14 mouse cellular contexts compared by ENCODE assay signal in the genomic region with DNA sequence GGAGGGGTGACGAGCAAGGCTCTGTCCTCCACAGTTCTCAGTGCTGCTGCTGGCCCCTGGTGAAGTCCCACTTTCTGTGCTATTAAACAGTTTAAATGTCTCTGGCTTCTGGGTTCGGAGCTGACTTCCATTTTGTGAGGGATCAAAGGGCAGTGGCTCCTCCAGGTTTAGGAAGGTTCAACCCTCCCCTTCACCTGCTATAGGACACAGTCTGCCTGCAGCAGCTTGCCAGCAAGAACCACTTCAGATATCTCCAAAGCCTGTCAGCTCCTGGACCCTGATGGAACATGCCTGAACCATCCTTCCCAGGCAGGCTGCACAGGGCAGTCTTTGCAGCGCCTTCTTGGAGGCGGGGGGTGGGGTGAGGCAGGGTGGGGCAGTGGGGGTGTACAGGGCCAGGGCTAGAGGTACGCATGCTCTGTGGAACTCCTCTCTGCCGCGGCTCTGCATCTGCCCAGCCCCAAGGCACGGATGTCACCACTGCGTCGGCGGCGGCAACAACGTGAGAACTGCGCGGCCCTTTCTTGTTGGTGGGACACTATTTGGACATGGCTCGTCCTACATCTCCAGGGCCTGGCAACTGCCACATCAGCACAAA.
DNase-seq lines count a peak whose midpoint lies in the region; ATAC-seq and TF ChIP-seq lines count a peak whose summit lies in the region.
"Had no signal": no experiment of that assay in that cellular context is flagged by ENCODE, and none has a peak within 500 bp of the region (broad histone marks: within the 10 kb centered on the region; RNA-seq: fewer than 3 reads in every experiment).

No protein-coding gene starts in this region.

- H3K9me3 ChIP-seq in midbrain, embryonic 14.5 days (ENCODE audit: control insufficient read depth, low read length), result no peaks in the 10 kb centered on the region
- H3K9me3 ChIP-seq in midbrain, embryonic 15.5 days, result no peaks in the 10 kb centered on the region
- no peaks in the 10 kb centered on the region for H3K9me3 ChIP-seq in forebrain, embryonic 14.5 days (replicated peaks; ENCODE audit: control insufficient read depth, low read length)
- no peaks in the 10 kb centered on the region for H3K9me3 ChIP-seq in hindbrain, embryonic 14.5 days (ENCODE audit: control insufficient read depth, low read length)
- H3K9me3 ChIP-seq in stomach, postnatal 0 days (ENCODE audit: control insufficient read depth, low read length), result no peaks in the 10 kb centered on the region
- no peaks in the 10 kb centered on the region for H3K9me3 ChIP-seq in liver, postnatal 0 days (ENCODE audit: low read length)
- H3K9me3 ChIP-seq: limb, embryonic 12.5 days had no signal

- no peak for TF ChIP-seq EP300 in stomach, postnatal 0 days (optimal IDR thresholded peaks at IDR 0.05)
- TF ChIP-seq EP300 in liver, postnatal 0 days (IDR thresholded peaks at IDR 0.05; ENCODE audit: low read depth), result no peak

- H3K27ac ChIP-seq in midbrain, embryonic 14.5 days (replicated peaks; ENCODE audit: low read depth, low read length), result no peak overlapping the region
- no peak overlapping the region for H3K27ac ChIP-seq in midbrain, embryonic 15.5 days
- peak overlapping the region; percentile 92 for H3K27ac ChIP-seq in forebrain, embryonic 14.5 days (ENCODE audit: low read depth, low read length)
- peak overlapping the region; percentile 73 for H3K27ac ChIP-seq in hindbrain, embryonic 14.5 days
- H3K27ac ChIP-seq in stomach, postnatal 0 days (replicated peaks), result peak overlapping the region; percentile 73
- no peak overlapping the region for H3K27ac ChIP-seq in liver, postnatal 0 days (ENCODE audit: low read depth)
- H3K27ac ChIP-seq: heart, adult 2 months; limb, embryonic 12.5 days had no signal

- no peak overlapping the region for H3K9ac ChIP-seq in midbrain, embryonic 14.5 days (replicated peaks; ENCODE audit: low read length)
- no peak overlapping the region for H3K9ac ChIP-seq in midbrain, embryonic 15.5 days
- peak overlapping the region; percentile 36; the same call in 1 of the 2 replicates for H3K9ac ChIP-seq in forebrain, embryonic 14.5 days (ENCODE audit: low read length)
- H3K9ac ChIP-seq in hindbrain, embryonic 14.5 days, result peak overlapping the region; percentile 13; the same call in 1 of the 2 replicates
- H3K9ac ChIP-seq in stomach, postnatal 0 days (ENCODE audit: low read length), result peak overlapping the region; percentile 13; the same call in 1 of the 2 replicates
- no peak overlapping the region for H3K9ac ChIP-seq in liver, postnatal 0 days (replicated peaks)
- H3K9ac ChIP-seq: limb, embryonic 12.5 days had no signal

- ATAC-seq in midbrain, embryonic 14.5 days (ENCODE audit: low FRiP score, low TSS enrichment), result no peak
- ATAC-seq in midbrain, embryonic 15.5 days (replicated peaks), result no peak
- ATAC-seq in forebrain, embryonic 14.5 days, result peak; percentile 19; the same call in 1 of the 2 replicates
- ATAC-seq in hindbrain, embryonic 14.5 days (ENCODE audit: low FRiP score), result no peak
- peak; percentile 60 for ATAC-seq in stomach, postnatal 0 days (ENCODE audit: low FRiP score, low TSS enrichment)
- ATAC-seq in liver, postnatal 0 days, result no peak

- H3K27me3 ChIP-seq in midbrain, embryonic 14.5 days (ENCODE audit: control insufficient read depth, insufficient read depth, low read length), result peaks cover 36% of the 10 kb centered on the region
- peaks cover 26% of the 10 kb centered on the region for H3K27me3 ChIP-seq in midbrain, embryonic 15.5 days (replicated peaks)
- H3K27me3 ChIP-seq in forebrain, embryonic 14.5 days (replicated peaks; ENCODE audit: control insufficient read depth, insufficient read depth, low read length), result no peaks in the 10 kb centered on the region
- peaks cover 52% of the 10 kb centered on the region; the same call in 1 of the 2 replicates for H3K27me3 ChIP-seq in hindbrain, embryonic 14.5 days (ENCODE audit: control insufficient read depth, insufficient read depth, low read length)
- no peaks in the 10 kb centered on the region for H3K27me3 ChIP-seq in stomach, postnatal 0 days (ENCODE audit: control insufficient read depth, insufficient read depth, low read length)
- H3K27me3 ChIP-seq in liver, postnatal 0 days (ENCODE audit: insufficient read depth, low read length), result no peaks in the 10 kb centered on the region

- 51% methylated on average over 16 of the region's 16 CpGs for WGBS in midbrain, embryonic 14.5 days
- WGBS in midbrain, embryonic 15.5 days, result 58% methylated on average over 16 of the region's 16 CpGs
- WGBS in forebrain, embryonic 14.5 days, result 17% methylated on average over 16 of the region's 16 CpGs
- WGBS in hindbrain, embryonic 14.5 days, result 35% methylated on average over 16 of the region's 16 CpGs
- WGBS in stomach, postnatal 0 days, result 61% methylated on average over 16 of the region's 16 CpGs
- WGBS in liver, postnatal 0 days (ENCODE audit: insufficient replicate concordance), result 89% methylated on average over 16 of the region's 16 CpGs

- H3K4me3 ChIP-seq in midbrain, embryonic 14.5 days (replicated peaks; ENCODE audit: low read depth, low read length), result no peak overlapping the region
- no peak overlapping the region for H3K4me3 ChIP-seq in midbrain, embryonic 15.5 days
- H3K4me3 ChIP-seq in forebrain, embryonic 14.5 days (ENCODE audit: low read depth, low read length), result no peak overlapping the region
- H3K4me3 ChIP-seq in hindbrain, embryonic 14.5 days (replicated peaks; ENCODE audit: low read length), result no peak overlapping the region
- H3K4me3 ChIP-seq in stomach, postnatal 0 days (ENCODE audit: low read depth, low read length), result no peak overlapping the region
- H3K4me3 ChIP-seq in liver, postnatal 0 days (ENCODE audit: low read depth, low read length), result no peak overlapping the region
- H3K4me3 ChIP-seq: erythroblast, embryonic 14.5 days; heart, adult 2 months; limb, embryonic 12.5 days had no signal

- no peaks in the 10 kb centered on the region for H3K36me3 ChIP-seq in midbrain, embryonic 14.5 days (ENCODE audit: control insufficient read depth, insufficient read depth, low read length)
- H3K36me3 ChIP-seq in midbrain, embryonic 15.5 days (replicated peaks), result no peaks in the 10 kb centered on the region
- no peaks in the 10 kb centered on the region for H3K36me3 ChIP-seq in forebrain, embryonic 14.5 days (ENCODE audit: control insufficient read depth, insufficient read depth, low read length)
- no peaks in the 10 kb centered on the region for H3K36me3 ChIP-seq in hindbrain, embryonic 14.5 days (replicated peaks; ENCODE audit: control insufficient read depth, insufficient read depth)
- no peaks in the 10 kb centered on the region for H3K36me3 ChIP-seq in stomach, postnatal 0 days (ENCODE audit: control insufficient read depth, insufficient read depth, low read length)
- no peaks in the 10 kb centered on the region for H3K36me3 ChIP-seq in liver, postnatal 0 days (replicated peaks; ENCODE audit: insufficient read depth, low read length)
- H3K36me3 ChIP-seq: limb, embryonic 12.5 days had no signal

- peaks cover 77% of the 10 kb centered on the region for H3K4me1 ChIP-seq in midbrain, embryonic 14.5 days (ENCODE audit: control insufficient read depth, insufficient read depth, low read length)
- H3K4me1 ChIP-seq in midbrain, embryonic 15.5 days, result peaks cover 64% of the 10 kb centered on the region
- H3K4me1 ChIP-seq in forebrain, embryonic 14.5 days (ENCODE audit: control insufficient read depth, insufficient read depth, low read length), result peaks cover 96% of the 10 kb centered on the region
- peaks cover 63% of the 10 kb centered on the region for H3K4me1 ChIP-seq in hindbrain, embryonic 14.5 days (replicated peaks; ENCODE audit: control insufficient read depth, insufficient read depth, low read length)
- peaks cover 9% of the 10 kb centered on the region for H3K4me1 ChIP-seq in stomach, postnatal 0 days (replicated peaks; ENCODE audit: control insufficient read depth, insufficient read depth)
- peaks cover 18% of the 10 kb centered on the region for H3K4me1 ChIP-seq in liver, postnatal 0 days (ENCODE audit: insufficient read depth)

- H3K4me2 ChIP-seq in midbrain, embryonic 14.5 days (ENCODE audit: low read length), result peak overlapping the region; percentile 1; the same call in 1 of the 2 replicates
- no peak overlapping the region for H3K4me2 ChIP-seq in midbrain, embryonic 15.5 days
- H3K4me2 ChIP-seq in forebrain, embryonic 14.5 days (ENCODE audit: low read length), result peak overlapping the region; percentile 42
- H3K4me2 ChIP-seq in hindbrain, embryonic 14.5 days (replicated peaks), result peak overlapping the region; percentile 25
- 0 out of 2 replicates have a peak overlapping the region, but pooled peaks have one; percentile 3 for H3K4me2 ChIP-seq in stomach, postnatal 0 days (replicated peaks; ENCODE audit: low read depth)
- H3K4me2 ChIP-seq in liver, postnatal 0 days (ENCODE audit: low read depth, low read length), result no peak overlapping the region
- H3K4me2 ChIP-seq: limb, embryonic 12.5 days had no signal

- TF ChIP-seq CTCF in stomach, postnatal 0 days (IDR thresholded peaks at IDR 0.05; ENCODE audit: low read depth), result no peak
- TF ChIP-seq CTCF in liver, postnatal 0 days (IDR thresholded peaks at IDR 0.05; ENCODE audit: low read depth), result no peak

- DNase-seq in midbrain, embryonic 14.5 days, result peak; percentile 55
- DNase-seq in forebrain, embryonic 14.5 days (ENCODE audit: low spot score), result peak; percentile 69
- no peak for DNase-seq in hindbrain, embryonic 14.5 days (ENCODE audit: low spot score)
- peak; percentile 76 for DNase-seq in stomach, postnatal 0 days (ENCODE audit: low spot score)
- DNase-seq in lung, postnatal 10 days, result no peak
- no peak for DNase-seq in liver, postnatal 0 days
- DNase-seq: adrenal gland, adult 2 months; cerebellum, adult 2 months; right cerebral cortex, postnatal 14 days; thymus, adult 2 months had no signal

Comparison
In these comparisons a context has a peak if more than half of its experiments do, and no peak if none do; other contexts are left out.
1. H3K4me2 ChIP-seq: peak in midbrain, embryonic 14.5 days (single experiment), forebrain, embryonic 14.5 days (single experiment), hindbrain, embryonic 14.5 days (single experiment) and stomach, postnatal 0 days (single experiment); none in midbrain, embryonic 15.5 days (single experiment) and liver, postnatal 0 days (single experiment).
2. ATAC-seq: peak in forebrain, embryonic 14.5 days (single experiment) and stomach, postnatal 0 days (single experiment); none in midbrain, embryonic 14.5 days (single experiment), midbrain, embryonic 15.5 days (single experiment), hindbrain, embryonic 14.5 days (single experiment) and liver, postnatal 0 days (single experiment).
3. DNase-seq: peak in midbrain, embryonic 14.5 days (single experiment), forebrain, embryonic 14.5 days (single experiment) and stomach, postnatal 0 days (single experiment); none in hindbrain, embryonic 14.5 days (single experiment), lung, postnatal 10 days (single experiment) and liver, postnatal 0 days (single experiment).
4. H3K27ac ChIP-seq: peak in forebrain, embryonic 14.5 days (single experiment), hindbrain, embryonic 14.5 days (single experiment) and stomach, postnatal 0 days (single experiment); none in midbrain, embryonic 14.5 days (single experiment), midbrain, embryonic 15.5 days (single experiment) and liver, postnatal 0 days (single experiment).
5. H3K9ac ChIP-seq: peak in forebrain, embryonic 14.5 days (single experiment), hindbrain, embryonic 14.5 days (single experiment) and stomach, postnatal 0 days (single experiment); none in midbrain, embryonic 14.5 days (single experiment), midbrain, embryonic 15.5 days (single experiment) and liver, postnatal 0 days (single experiment).